22 mouse cellular contexts compared by ENCODE assay signal in the genomic region with DNA sequence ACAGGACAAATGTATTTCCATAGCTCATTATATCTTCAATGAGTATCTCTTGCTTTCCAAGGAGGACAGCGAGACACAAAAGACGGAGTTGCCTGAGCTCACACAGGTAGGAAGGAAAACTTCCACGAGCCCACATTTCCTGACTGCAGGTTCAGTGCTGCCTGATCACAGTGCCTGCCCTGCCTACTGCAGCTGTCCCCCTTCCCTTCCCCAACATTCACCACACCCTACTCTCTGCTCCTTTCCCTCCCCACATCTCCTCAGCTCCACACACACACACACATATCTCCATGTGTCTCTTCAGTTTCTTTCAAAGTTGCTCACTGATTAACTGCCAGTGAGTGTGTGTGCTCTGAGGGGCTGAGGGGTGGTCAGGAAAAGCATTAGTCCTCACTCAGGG.
DNase-seq lines count a peak whose midpoint lies in the region; ATAC-seq and TF ChIP-seq lines count a peak whose summit lies in the region.
"Had no signal": no experiment of that assay in that cellular context is flagged by ENCODE, and none has a peak within 500 bp of the region (broad histone marks: within the 10 kb centered on the region; RNA-seq: fewer than 3 reads in every experiment).

No protein-coding gene starts in this region.

- intact Hi-C loops in heart, postnatal 36 days (cut with DNase I): no loop called here

- peaks cover 4% of the 10 kb centered on the region; the same call in 1 of the 2 replicates for H3K36me3 ChIP-seq in heart, embryonic 10.5 days
- H3K36me3 ChIP-seq in midbrain, embryonic 15.5 days (replicated peaks): no peaks in the 10 kb centered on the region
- H3K36me3 ChIP-seq in midbrain, postnatal 0 days (ENCODE audit: insufficient read depth, low read length): no peaks in the 10 kb centered on the region
- no peaks in the 10 kb centered on the region for H3K36me3 ChIP-seq in testis, adult 2 months (ENCODE audit: control insufficient read depth, insufficient read depth, low read length)
- no peaks in the 10 kb centered on the region for H3K36me3 ChIP-seq in limb, embryonic 10.5 days
- H3K36me3 ChIP-seq: G1E had no signal

- no peaks in the 10 kb centered on the region for H3K27me3 ChIP-seq in heart, embryonic 10.5 days (ENCODE audit: insufficient read depth, poor library complexity, severe bottlenecking)
- H3K27me3 ChIP-seq in midbrain, embryonic 15.5 days (replicated peaks): no peaks in the 10 kb centered on the region
- H3K27me3 ChIP-seq in midbrain, postnatal 0 days (ENCODE audit: insufficient read depth, low read length): no peaks in the 10 kb centered on the region
- H3K27me3 ChIP-seq in testis, adult 2 months (ENCODE audit: control insufficient read depth, insufficient read depth, low read length): no peaks in the 10 kb centered on the region
- H3K27me3 ChIP-seq in limb, embryonic 10.5 days (ENCODE audit: low read depth, poor library complexity, severe bottlenecking): no peaks in the 10 kb centered on the region
- H3K27me3 ChIP-seq: CH12.LX, Patski had no signal

- 0 out of 2 replicates have a peak, but pooled peaks have one; percentile 25 for ATAC-seq in midbrain, embryonic 15.5 days (replicated peaks)
- ATAC-seq in midbrain, postnatal 0 days (ENCODE audit: low FRiP score): no peak
- ATAC-seq: activated CD4-positive, CD25-positive, alpha-beta regulatory T cell, adult 4 months; CD4-positive, CD25-positive, alpha-beta regulatory T cell, adult 4 months; Patski had no signal

- no peaks in the 10 kb centered on the region for H3K9me3 ChIP-seq in heart, embryonic 10.5 days
- no peaks in the 10 kb centered on the region for H3K9me3 ChIP-seq in midbrain, embryonic 15.5 days
- H3K9me3 ChIP-seq in midbrain, postnatal 0 days (ENCODE audit: low read length): no peaks in the 10 kb centered on the region
- H3K9me3 ChIP-seq in limb, embryonic 10.5 days (replicated peaks): no peaks in the 10 kb centered on the region
- H3K9me3 ChIP-seq: G1E had no signal

- no peaks in the 10 kb centered on the region for H3K4me1 ChIP-seq in heart, embryonic 10.5 days
- no peaks in the 10 kb centered on the region for H3K4me1 ChIP-seq in midbrain, embryonic 15.5 days
- H3K4me1 ChIP-seq in midbrain, postnatal 0 days (ENCODE audit: insufficient read depth, low read length): no peaks in the 10 kb centered on the region
- peaks cover 3% of the 10 kb centered on the region for H3K4me1 ChIP-seq in testis, adult 2 months (ENCODE audit: control insufficient read depth, insufficient read depth, low read length)
- no peaks in the 10 kb centered on the region for H3K4me1 ChIP-seq in limb, embryonic 10.5 days

- no peak for TF ChIP-seq POLR2A in testis, adult 2 months (IDR thresholded peaks at IDR 0.05; ENCODE audit: control insufficient read depth, low read depth, low read length)

- 93% methylated on average over 3 of the region's 3 CpGs for WGBS in heart, embryonic 10.5 days
- 98% methylated on average over 3 of the region's 3 CpGs for WGBS in midbrain, embryonic 15.5 days
- WGBS in midbrain, postnatal 0 days: 92% methylated on average over 3 of the region's 3 CpGs
- 83% methylated on average over 3 of the region's 3 CpGs for WGBS in limb, embryonic 10.5 days

- H3K9ac ChIP-seq in midbrain, embryonic 15.5 days: no peak overlapping the region
- H3K9ac ChIP-seq in midbrain, postnatal 0 days (replicated peaks; ENCODE audit: low read length, poor library complexity, severe bottlenecking): no peak overlapping the region

- no peak overlapping the region for H3K4me3 ChIP-seq in heart, embryonic 10.5 days
- no peak overlapping the region for H3K4me3 ChIP-seq in midbrain, embryonic 15.5 days
- no peak overlapping the region for H3K4me3 ChIP-seq in midbrain, postnatal 0 days (ENCODE audit: low read depth, low read length)
- peak overlapping the region; percentile 14 for H3K4me3 ChIP-seq in testis, adult 2 months (ENCODE audit: control insufficient read depth, low read depth, low read length)
- no peak overlapping the region for H3K4me3 ChIP-seq in limb, embryonic 10.5 days

- peak; percentile 53 for DNase-seq in heart, embryonic 10.5 days (ENCODE audit: low spot score)
- no peak for DNase-seq in heart, postnatal 36 days
- no peak for DNase-seq in midbrain, postnatal 0 days (ENCODE audit: low spot score)
- DNase-seq in testis, postnatal 10 days (ENCODE audit: low spot score): no peak
- peak; percentile 20 for DNase-seq in limb, embryonic 10.5 days (ENCODE audit: low spot score)
- DNase-seq in retina, postnatal 1 day: no peak
- DNase-seq: adrenal gland, adult 2 months; adrenal gland, adult 8-10 months; adrenal gland, postnatal 10 days; adrenal gland, postnatal 14 days; adrenal gland, postnatal 25 days; adrenal gland, postnatal 36 days; B cell, adult 2 months; cerebellum, adult 11 months; cerebellum, adult 11-12 months had no signal

- no peak overlapping the region for H3K27ac ChIP-seq in heart, embryonic 10.5 days
- H3K27ac ChIP-seq in midbrain, embryonic 15.5 days: no peak overlapping the region
- H3K27ac ChIP-seq in midbrain, postnatal 0 days (ENCODE audit: low read depth, low read length): no peak overlapping the region
- H3K27ac ChIP-seq in testis, adult 2 months (ENCODE audit: control insufficient read depth, insufficient read depth, low read depth, low read length): peak overlapping the region; percentile 57
- no peak overlapping the region for H3K27ac ChIP-seq in limb, embryonic 10.5 days

- no peak for TF ChIP-seq CTCF in midbrain, postnatal 0 days (IDR thresholded peaks at IDR 0.05)
- no peak for TF ChIP-seq CTCF in testis, adult 2 months (IDR thresholded peaks at IDR 0.05; ENCODE audit: control insufficient read depth, insufficient read depth, insufficient replicate concordance, low read depth, low read length)

- no peak overlapping the region for H3K4me2 ChIP-seq in midbrain, embryonic 15.5 days
- no peak overlapping the region for H3K4me2 ChIP-seq in midbrain, postnatal 0 days (ENCODE audit: low read depth, low read length, poor library complexity, severe bottlenecking)

Comparison
In these comparisons a context has a peak if more than half of its experiments do, and no peak if none do; other contexts are left out.
1. DNase-seq: peak in heart, embryonic 10.5 days (single experiment) and limb, embryonic 10.5 days (single experiment); none in heart, postnatal 36 days (0 of 2), midbrain, postnatal 0 days (single experiment), testis, postnatal 10 days (single experiment) and retina, postnatal 1 day (single experiment).